ENCODE assay signal across 20 mouse cellular contexts in genomic region chr19:40363447-40363846, GRCm38 (mm10).
DNase-seq lines count a peak whose midpoint lies in the region; ATAC-seq and TF ChIP-seq lines count a peak whose summit lies in the region.
"Had no signal": no experiment of that assay in that cellular context is flagged by ENCODE, and none has a peak within 500 bp of the region (broad histone marks: within the 10 kb centered on the region; RNA-seq: fewer than 3 reads in every experiment).

No protein-coding gene starts in this region.

- ATAC-seq in forebrain, postnatal 0 days, result no peak
- ATAC-seq in forebrain, embryonic 16.5 days, result no peak
- no peak for ATAC-seq in forebrain, embryonic 14.5 days

- peak; percentile 54 for TF ChIP-seq CTCF in forebrain, postnatal 0 days (IDR thresholded peaks at IDR 0.05; ENCODE audit: low read depth)
- peak; percentile 34 for TF ChIP-seq CTCF in left cerebral cortex, adult 2 months (IDR thresholded peaks at IDR 0.05)

- H3K4me2 ChIP-seq in forebrain, postnatal 0 days (ENCODE audit: low read depth), result no peak overlapping the region
- no peak overlapping the region for H3K4me2 ChIP-seq in forebrain, embryonic 16.5 days (ENCODE audit: low read length)
- no peak overlapping the region for H3K4me2 ChIP-seq in forebrain, embryonic 14.5 days (ENCODE audit: low read length)
- H3K4me2 ChIP-seq: embryonic facial prominence, embryonic 13.5 days; forebrain, embryonic 12.5 days; heart, embryonic 13.5 days; hindbrain, embryonic 14.5 days; kidney, embryonic 15.5 days; liver, embryonic 15.5 days; neural tube, embryonic 13.5 days had no signal

- no peaks in the 10 kb centered on the region for H3K4me1 ChIP-seq in forebrain, postnatal 0 days (ENCODE audit: insufficient read depth)
- H3K4me1 ChIP-seq in forebrain, embryonic 16.5 days (replicated peaks; ENCODE audit: control insufficient read depth, insufficient read depth, low read length), result peaks cover 27% of the 10 kb centered on the region
- peaks cover 14% of the 10 kb centered on the region; the same call in 1 of the 2 replicates for H3K4me1 ChIP-seq in forebrain, embryonic 14.5 days (ENCODE audit: control insufficient read depth, insufficient read depth, low read length)

- H3K36me3 ChIP-seq in forebrain, postnatal 0 days (ENCODE audit: insufficient read depth), result peaks cover 30% of the 10 kb centered on the region
- H3K36me3 ChIP-seq in forebrain, embryonic 16.5 days (ENCODE audit: control insufficient read depth, insufficient read depth), result peaks cover 9% of the 10 kb centered on the region
- H3K36me3 ChIP-seq in forebrain, embryonic 14.5 days (ENCODE audit: control insufficient read depth, insufficient read depth, low read length), result peaks cover 17% of the 10 kb centered on the region

- no peak overlapping the region for H3K27ac ChIP-seq in forebrain, postnatal 0 days (ENCODE audit: low read depth, low read length)
- H3K27ac ChIP-seq in forebrain, embryonic 16.5 days (ENCODE audit: low read length), result no peak overlapping the region
- no peak overlapping the region for H3K27ac ChIP-seq in left cerebral cortex, adult 2 months
- H3K27ac ChIP-seq in forebrain, embryonic 14.5 days (ENCODE audit: low read depth, low read length), result no peak overlapping the region
- H3K27ac ChIP-seq: embryonic facial prominence, embryonic 13.5 days; forebrain, embryonic 12.5 days; heart, embryonic 13.5 days; hindbrain, embryonic 14.5 days; kidney, embryonic 15.5 days; liver, embryonic 15.5 days; neural tube, embryonic 13.5 days had no signal

- WGBS in forebrain, postnatal 0 days, result 97% methylated on average over 5 of the region's 5 CpGs
- 99% methylated on average over 5 of the region's 5 CpGs for WGBS in forebrain, embryonic 16.5 days
- WGBS in forebrain, embryonic 14.5 days, result 95% methylated on average over 5 of the region's 5 CpGs

- no peak overlapping the region for H3K9ac ChIP-seq in forebrain, postnatal 0 days
- H3K9ac ChIP-seq in forebrain, embryonic 16.5 days (replicated peaks; ENCODE audit: low read depth, low read length), result no peak overlapping the region
- H3K9ac ChIP-seq in forebrain, embryonic 14.5 days (ENCODE audit: low read length), result no peak overlapping the region
- H3K9ac ChIP-seq: embryonic facial prominence, embryonic 13.5 days; forebrain, embryonic 12.5 days; heart, embryonic 13.5 days; hindbrain, embryonic 14.5 days; kidney, embryonic 15.5 days; liver, embryonic 15.5 days; neural tube, embryonic 13.5 days had no signal

- intact Hi-C loops in left cerebral cortex, adult 2 months (cut with DNase I), result no loop called here
- intact Hi-C loops in left cerebral cortex, postnatal 10 days (cut with DNase I), result no loop called here

- no peaks in the 10 kb centered on the region for H3K9me3 ChIP-seq in forebrain, postnatal 0 days (ENCODE audit: low read length)
- H3K9me3 ChIP-seq in forebrain, embryonic 16.5 days (ENCODE audit: control insufficient read depth, low read length), result no peaks in the 10 kb centered on the region; the same call in 1 of the 2 replicates
- no peaks in the 10 kb centered on the region for H3K9me3 ChIP-seq in forebrain, embryonic 14.5 days (replicated peaks; ENCODE audit: control insufficient read depth, low read length)
- H3K9me3 ChIP-seq: embryonic facial prominence, embryonic 13.5 days; kidney, embryonic 15.5 days; liver, embryonic 15.5 days had no signal

- DNase-seq in forebrain, postnatal 0 days, result no peak
- no peak for DNase-seq in left cerebral cortex, adult 2 months (ENCODE audit: extremely low spot score in 1 of 2, low spot score in 2 of 2)
- DNase-seq in left cerebral cortex, postnatal 10 days (ENCODE audit: extremely low spot score in 1 of 2, low spot score in 2 of 2), result no peak
- DNase-seq in B cell, adult 2 months, result peak; percentile 8 to 12
- DNase-seq in ZHBTc4 (ENCODE audit: low read depth, low spot score), result peak; percentile 73
- DNase-seq in frontal cortex, postnatal 10 days (ENCODE audit: low spot score in 2 of 2), result no peak
- DNase-seq in forebrain, embryonic 14.5 days (ENCODE audit: low spot score), result no peak
- DNase-seq: adrenal gland, postnatal 14 days; cerebellum, adult 11 months; gastrocnemius, postnatal 14 days; layer of hippocampus, adult 9-11 months; retina, postnatal 1 day had no signal

- no peaks in the 10 kb centered on the region for H3K27me3 ChIP-seq in forebrain, postnatal 0 days (ENCODE audit: insufficient read depth, low read length)
- H3K27me3 ChIP-seq in forebrain, embryonic 16.5 days (replicated peaks; ENCODE audit: control insufficient read depth, insufficient read depth, low read length), result no peaks in the 10 kb centered on the region
- H3K27me3 ChIP-seq in forebrain, embryonic 14.5 days (replicated peaks; ENCODE audit: control insufficient read depth, insufficient read depth, low read length), result no peaks in the 10 kb centered on the region
- H3K27me3 ChIP-seq: embryonic facial prominence, embryonic 13.5 days; forebrain, embryonic 12.5 days; heart, embryonic 13.5 days; kidney, embryonic 15.5 days; liver, embryonic 15.5 days; neural tube, embryonic 13.5 days had no signal

- H3K4me3 ChIP-seq in forebrain, postnatal 0 days (ENCODE audit: low read depth, low read length), result no peak overlapping the region
- no peak overlapping the region for H3K4me3 ChIP-seq in forebrain, embryonic 16.5 days (replicated peaks; ENCODE audit: low read length)
- H3K4me3 ChIP-seq in left cerebral cortex, adult 2 months, result no peak overlapping the region
- no peak overlapping the region for H3K4me3 ChIP-seq in forebrain, embryonic 14.5 days (ENCODE audit: low read depth, low read length)
- H3K4me3 ChIP-seq: embryonic facial prominence, embryonic 13.5 days; forebrain, embryonic 12.5 days; heart, embryonic 13.5 days; kidney, embryonic 15.5 days; liver, embryonic 15.5 days; neural tube, embryonic 13.5 days had no signal

Comparison
In these comparisons a context has a peak if more than half of its experiments do, and no peak if none do; other contexts are left out.
1. DNase-seq: peak in B cell, adult 2 months (2 of 2) and ZHBTc4 (single experiment); none in forebrain, postnatal 0 days (single experiment), left cerebral cortex, adult 2 months (0 of 2), left cerebral cortex, postnatal 10 days (0 of 2), frontal cortex, postnatal 10 days (0 of 2) and forebrain, embryonic 14.5 days (single experiment).